Mouse (Mus musculus): Measurements from ENCODE around the gene Ehmt2. TPM values are rescaled to one million over a fixed set of nuclear protein-coding genes. Genes with fewer than 3 reads are reported as not detected.

Ehmt2 gene
- polyA plus RNA-seq, 1 experiment from 2014 or later: 58.2 TPM

GRCm38 (mm10) chr17:34911945-34912351, 13.7 kb downstream of the Ehmt2 start:
- peak; percentile 53 for ATAC-seq (ENCODE audit: low read depth)
- no peak overlapping the region for H3K4me3 ChIP-seq (ENCODE audit: low read length)
- WGBS: 44% methylated on average over 5 of the region's 5 CpGs
- no peak overlapping the region for H3K9ac ChIP-seq (ENCODE audit: low read length)
- H3K27me3 ChIP-seq (ENCODE audit: control insufficient read depth, insufficient read depth, low read depth, low read length): no peaks in the 10 kb centered on the region
- peaks cover 63% of the 10 kb centered on the region for H3K36me3 ChIP-seq (ENCODE audit: control insufficient read depth, insufficient read depth, low read length)
- H3K4me2 ChIP-seq (ENCODE audit: low read depth, low read length): no peak overlapping the region
- H3K4me1 ChIP-seq (replicated peaks; ENCODE audit: control insufficient read depth, insufficient read depth, low read length): peaks cover 8% of the 10 kb centered on the region
- H3K9me3 ChIP-seq (ENCODE audit: control insufficient read depth, low read length): no peaks in the 10 kb centered on the region
- no peak overlapping the region for H3K27ac ChIP-seq (ENCODE audit: low read length)

- ATAC-seq (ENCODE audit: low read depth): peak; percentile 25; the same call in 1 of the 2 replicates
- H3K27me3 ChIP-seq (ENCODE audit: control insufficient read depth, insufficient read depth, low read depth, low read length): no peaks in the 10 kb centered on the region
- no peak within 1 kb of the TSS; the same call in 1 of the 2 replicates for H3K9ac ChIP-seq (ENCODE audit: low read length)
- H3K27ac ChIP-seq (ENCODE audit: low read length): no peak within 1 kb of the TSS
- H3K36me3 ChIP-seq (ENCODE audit: control insufficient read depth, insufficient read depth, low read length): peaks cover 42% of the 10 kb centered on the region
- 37% methylated on average over 18 of the region's 18 CpGs for WGBS
- peaks cover 8% of the 10 kb centered on the region for H3K4me1 ChIP-seq (replicated peaks; ENCODE audit: control insufficient read depth, insufficient read depth, low read length)
- no peak within 1 kb of the TSS for H3K4me3 ChIP-seq (ENCODE audit: low read length)
- no peaks in the 10 kb centered on the region for H3K9me3 ChIP-seq (ENCODE audit: control insufficient read depth, low read length)
- H3K4me2 ChIP-seq (ENCODE audit: low read depth, low read length): peak within 1 kb of the TSS; percentile 9; the same call in 1 of the 2 replicates
Observed at GRCm38 (mm10) chr17:34913930-34914665, 15.8 kb downstream of the Ehmt2 start, which contains the start of gene Slc44a4. Slc44a4 (plus strand) TSS chr17:34914466.

- Histone ChIP-seq H3K27ac (ENCODE audit: low read length) (no peak overlapping the region), H3K27me3 (ENCODE audit: control insufficient read depth, insufficient read depth, low read depth, low read length) (no peaks in the 10 kb centered on the region), H3K4me1 (replicated peaks; ENCODE audit: control insufficient read depth, insufficient read depth, low read length) (peaks cover 8% of the 10 kb centered on the region), H3K9ac (ENCODE audit: low read length) (peak overlapping the region; percentile 35), H3K4me3 (ENCODE audit: low read length) (no peak overlapping the region), H3K9me3 (ENCODE audit: control insufficient read depth, low read length) (no peaks in the 10 kb centered on the region), H3K36me3 (ENCODE audit: control insufficient read depth, insufficient read depth, low read length) (peaks cover 29% of the 10 kb centered on the region), H3K4me2 (ENCODE audit: low read depth, low read length) (peak overlapping the region; percentile 21; the same call in 1 of the 2 replicates)
- 9% methylated on average over 10 of the region's 11 CpGs for WGBS
- ATAC-seq (ENCODE audit: low read depth): peak; percentile 72; the same call in 1 of the 2 replicates
Observed at GRCm38 (mm10) chr17:34915410-34915831, 17.2 kb downstream of the Ehmt2 start.

GRCm38 (mm10) chr17:34916316-34916715, 18.0 kb downstream of the Ehmt2 start:
- Histone ChIP-seq H3K27me3 (ENCODE audit: control insufficient read depth, insufficient read depth, low read depth, low read length) (no peaks in the 10 kb centered on the region), H3K4me2 (ENCODE audit: low read depth, low read length) (no peak overlapping the region), H3K9me3 (ENCODE audit: control insufficient read depth, low read length) (no peaks in the 10 kb centered on the region), H3K9ac (ENCODE audit: low read length) (no peak overlapping the region), H3K27ac (ENCODE audit: low read length) (no peak overlapping the region), H3K4me3 (ENCODE audit: low read length) (no peak overlapping the region), H3K4me1 (replicated peaks; ENCODE audit: control insufficient read depth, insufficient read depth, low read length) (peaks cover 8% of the 10 kb centered on the region), H3K36me3 (ENCODE audit: control insufficient read depth, insufficient read depth, low read length) (peaks cover 21% of the 10 kb centered on the region)
- no peak for ATAC-seq (ENCODE audit: low read depth)
- 83% methylated on average over 5 of the region's 5 CpGs for WGBS

- Histone ChIP-seq H3K4me1 (replicated peaks; ENCODE audit: control insufficient read depth, insufficient read depth, low read length) (peaks cover 8% of the 10 kb centered on the region), H3K36me3 (ENCODE audit: control insufficient read depth, insufficient read depth, low read length) (peaks cover 13% of the 10 kb centered on the region), H3K27ac (ENCODE audit: low read length) (no peak overlapping the region), H3K9ac (ENCODE audit: low read length) (no peak overlapping the region), H3K27me3 (ENCODE audit: control insufficient read depth, insufficient read depth, low read depth, low read length) (no peaks in the 10 kb centered on the region), H3K4me2 (ENCODE audit: low read depth, low read length) (no peak overlapping the region), H3K4me3 (ENCODE audit: low read length) (no peak overlapping the region), H3K9me3 (ENCODE audit: control insufficient read depth, low read length) (no peaks in the 10 kb centered on the region)
- WGBS: 65% methylated on average over 9 of the region's 9 CpGs
- ATAC-seq (ENCODE audit: low read depth): no peak
Observed at GRCm38 (mm10) chr17:34917188-34917587, 18.9 kb downstream of the Ehmt2 start.

GRCm38 (mm10) chr17:34922939-34923338, 24.7 kb downstream of the Ehmt2 start:
- Histone ChIP-seq H3K9ac (ENCODE audit: low read length) (no peak overlapping the region), H3K9me3 (ENCODE audit: control insufficient read depth, low read length) (no peaks in the 10 kb centered on the region), H3K4me1 (replicated peaks; ENCODE audit: control insufficient read depth, insufficient read depth, low read length) (peaks cover 2% of the 10 kb centered on the region; the same call in 1 of the 2 replicates), H3K36me3 (ENCODE audit: control insufficient read depth, insufficient read depth, low read length) (no peaks in the 10 kb centered on the region), H3K4me3 (ENCODE audit: low read length) (no peak overlapping the region), H3K27ac (ENCODE audit: low read length) (no peak overlapping the region), H3K4me2 (ENCODE audit: low read depth, low read length) (no peak overlapping the region), H3K27me3 (ENCODE audit: control insufficient read depth, insufficient read depth, low read depth, low read length) (no peaks in the 10 kb centered on the region)
- 34% methylated on average over 6 of the region's 6 CpGs for WGBS
- no peak for ATAC-seq (ENCODE audit: low read depth)

- H3K9me3 ChIP-seq (ENCODE audit: control insufficient read depth, low read length): no peaks in the 10 kb centered on the region
- no peak overlapping the region for H3K9ac ChIP-seq (ENCODE audit: low read length)
- no peak for ATAC-seq (ENCODE audit: low read depth)
- 63% methylated on average over 5 of the region's 5 CpGs for WGBS
- H3K36me3 ChIP-seq (ENCODE audit: control insufficient read depth, insufficient read depth, low read length): no peaks in the 10 kb centered on the region
- no peak overlapping the region for H3K27ac ChIP-seq (ENCODE audit: low read length)
- H3K27me3 ChIP-seq (ENCODE audit: control insufficient read depth, insufficient read depth, low read depth, low read length): no peaks in the 10 kb centered on the region
- H3K4me2 ChIP-seq (ENCODE audit: low read depth, low read length): no peak overlapping the region
- H3K4me3 ChIP-seq (ENCODE audit: low read length): no peak overlapping the region
- peaks cover 2% of the 10 kb centered on the region; the same call in 1 of the 2 replicates for H3K4me1 ChIP-seq (replicated peaks; ENCODE audit: control insufficient read depth, insufficient read depth, low read length)
Observed at GRCm38 (mm10) chr17:34924258-34924657, 26.0 kb downstream of the Ehmt2 start.

DNA sequence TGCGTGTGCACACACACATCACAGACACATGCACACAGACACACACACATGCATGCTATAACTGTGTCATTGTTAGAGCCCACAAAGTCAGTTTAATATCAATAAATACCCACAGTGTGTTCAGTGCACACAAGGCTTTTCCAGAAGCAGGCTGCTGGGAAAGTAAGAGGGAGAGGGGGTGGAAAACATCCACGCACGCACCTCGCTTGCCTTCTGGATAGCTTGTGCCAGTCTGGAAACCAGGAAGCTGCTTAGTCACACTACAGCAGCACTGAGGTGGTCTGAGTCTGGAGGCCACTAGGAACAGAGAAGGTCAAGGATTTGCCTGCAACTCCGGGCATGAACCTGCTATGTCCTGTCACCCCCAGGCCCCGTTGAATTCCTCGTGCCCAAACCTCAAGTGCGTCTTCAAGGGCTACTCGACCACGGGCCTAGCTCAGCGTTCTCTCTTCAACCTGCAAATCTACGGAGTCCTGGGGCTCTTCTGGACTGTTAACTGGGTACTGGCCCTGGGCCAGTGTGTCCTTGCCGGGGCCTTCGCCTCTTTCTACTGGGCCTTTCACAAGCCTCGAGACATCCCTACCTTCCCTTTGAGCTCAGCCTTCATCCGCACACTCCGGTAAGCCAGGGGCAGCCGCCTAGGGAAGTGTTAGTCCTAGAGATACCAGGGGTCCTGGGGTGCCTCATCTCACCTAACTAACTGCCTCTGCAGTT, 29.2 kb downstream of the Ehmt2 start:
- H3K4me1 ChIP-seq (replicated peaks; ENCODE audit: control insufficient read depth, insufficient read depth, low read length): peaks cover 10% of the 10 kb centered on the region
- H3K27ac ChIP-seq (ENCODE audit: low read length): peak overlapping the region; percentile 32
- no peaks in the 10 kb centered on the region for H3K36me3 ChIP-seq (ENCODE audit: control insufficient read depth, insufficient read depth, low read length)
- no peaks in the 10 kb centered on the region for H3K9me3 ChIP-seq (ENCODE audit: control insufficient read depth, low read length)
- H3K9ac ChIP-seq (ENCODE audit: low read length): peak overlapping the region; percentile 51; the same call in 1 of the 2 replicates
- H3K27me3 ChIP-seq (ENCODE audit: control insufficient read depth, insufficient read depth, low read depth, low read length): no peaks in the 10 kb centered on the region
- peak overlapping the region; percentile 22; the same call in 1 of the 2 replicates for H3K4me2 ChIP-seq (ENCODE audit: low read depth, low read length)
- 58% methylated on average over 18 of the region's 18 CpGs for WGBS
- ATAC-seq (ENCODE audit: low read depth): no peak
- no peak overlapping the region for H3K4me3 ChIP-seq (ENCODE audit: low read length)

DNA sequence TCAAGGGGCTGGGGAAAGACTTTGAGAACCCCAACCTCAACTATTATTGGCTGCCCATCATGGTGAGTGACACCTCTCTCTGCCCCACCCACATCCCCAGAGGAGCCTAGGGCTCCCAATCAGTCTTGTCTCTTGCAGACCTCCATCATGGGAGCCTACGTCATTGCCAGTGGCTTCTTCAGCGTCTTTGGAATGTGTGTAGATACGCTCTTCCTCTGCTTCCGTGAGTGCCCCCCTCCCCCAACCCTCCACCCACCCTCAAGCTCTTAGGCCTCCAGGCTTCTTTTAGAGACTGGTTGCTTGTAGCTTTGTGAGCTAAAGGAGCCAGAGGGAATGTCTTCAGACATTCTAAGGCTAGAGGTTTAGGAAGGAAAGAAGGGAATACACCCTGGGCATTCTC, 30.6 kb downstream of the Ehmt2 start:
- no peak for ATAC-seq (ENCODE audit: low read depth)

More for the DNA sequence above, 30.6 kb downstream of the Ehmt2 start:
- no peaks in the 10 kb centered on the region for H3K36me3 ChIP-seq (ENCODE audit: control insufficient read depth, insufficient read depth, low read length)
- no peak overlapping the region for H3K9ac ChIP-seq (ENCODE audit: low read length)
- 23% methylated on average over 4 of the region's 4 CpGs for WGBS
- no peaks in the 10 kb centered on the region for H3K27me3 ChIP-seq (ENCODE audit: control insufficient read depth, insufficient read depth, low read depth, low read length)
- H3K4me2 ChIP-seq (ENCODE audit: low read depth, low read length): no peak overlapping the region
- no peaks in the 10 kb centered on the region for H3K9me3 ChIP-seq (ENCODE audit: control insufficient read depth, low read length)
- H3K4me1 ChIP-seq (replicated peaks; ENCODE audit: control insufficient read depth, insufficient read depth, low read length): peaks cover 10% of the 10 kb centered on the region
- no peak overlapping the region for H3K27ac ChIP-seq (ENCODE audit: low read length)
- H3K4me3 ChIP-seq (ENCODE audit: low read length): no peak overlapping the region
